Comparison of ENCODE assay signal across 28 mouse cellular contexts in the genomic region with DNA sequence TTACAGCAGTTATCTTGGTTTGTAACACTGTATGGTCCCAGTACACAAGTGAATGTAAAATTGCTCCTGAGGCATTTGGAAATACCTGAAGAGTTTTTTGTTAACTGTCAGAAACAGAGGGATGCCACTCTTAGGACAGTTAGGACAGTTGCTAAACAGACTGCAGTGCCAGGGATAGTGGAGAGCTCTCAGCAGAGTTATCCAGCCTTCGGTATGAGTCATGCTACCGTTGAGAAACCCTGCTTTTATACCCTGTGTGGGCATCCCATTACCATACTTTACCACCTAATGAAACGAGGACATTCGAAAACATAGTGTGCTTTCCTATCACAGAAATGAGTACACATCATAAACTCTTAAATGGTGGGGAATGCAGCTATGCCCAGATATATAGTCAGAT. TPM values are rescaled to one million over a fixed set of nuclear protein-coding genes. Genes with fewer than 3 reads are reported as not detected.
DNase-seq lines count a peak whose midpoint lies in the region; ATAC-seq and TF ChIP-seq lines count a peak whose summit lies in the region.
"Had no signal": no experiment of that assay in that cellular context is flagged by ENCODE, and none has a peak within 500 bp of the region (broad histone marks: within the 10 kb centered on the region; RNA-seq: fewer than 3 reads in every experiment).

No protein-coding gene starts in this region.

- H3K27ac ChIP-seq in heart, postnatal 0 days (ENCODE audit: low read depth): no peak overlapping the region
- H3K27ac ChIP-seq in heart, adult 2 months: no peak overlapping the region
- peak overlapping the region; percentile 42; the same call in 1 of the 2 replicates for H3K27ac ChIP-seq in CH12.LX (ENCODE audit: insufficient read depth, low read depth)
- H3K27ac ChIP-seq: embryonic facial prominence, embryonic 10.5 days; embryonic facial prominence, embryonic 13.5 days; forebrain, embryonic 12.5 days; forebrain, embryonic 15.5 days; gastrocnemius, adult 2 months; heart, embryonic 15.5 days; hindbrain, embryonic 12.5 days; hindbrain, embryonic 15.5 days had no signal

- intact Hi-C loops in heart, adult 2 months (cut with DNase I): no loop called here

- H3K79me2 ChIP-seq in heart, adult 2 months (replicated peaks; ENCODE audit: control insufficient read depth, insufficient read depth, low read length): no peaks in the 10 kb centered on the region
- H3K79me2 ChIP-seq in CH12.LX (replicated peaks; ENCODE audit: control insufficient read depth, extremely low read depth, insufficient read depth, poor library complexity, severe bottlenecking): peaks cover 89% of the 10 kb centered on the region

- TF ChIP-seq RAD21 in CH12.LX (IDR thresholded peaks at IDR 0.05; ENCODE audit: low read depth, low read length): no peak

- peaks cover 11% of the 10 kb centered on the region for H3K4me1 ChIP-seq in heart, postnatal 0 days (ENCODE audit: control insufficient read depth, insufficient read depth)
- H3K4me1 ChIP-seq in heart, adult 2 months (ENCODE audit: control insufficient read depth, insufficient read depth, low read length): peaks cover 5% of the 10 kb centered on the region
- peaks cover 31 to 76% of the 10 kb centered on the region in 2 experiments for H3K4me1 ChIP-seq in CH12.LX (ENCODE audit: control insufficient read depth in 1 of 2, insufficient read depth in 2 of 2)
- H3K4me1 ChIP-seq: embryonic facial prominence, embryonic 10.5 days; forebrain, embryonic 12.5 days; forebrain, embryonic 15.5 days; hindbrain, embryonic 12.5 days; hindbrain, embryonic 15.5 days had no signal

- no peaks in the 10 kb centered on the region for H3K27me3 ChIP-seq in heart, postnatal 0 days (ENCODE audit: control insufficient read depth, insufficient read depth, low read length)
- H3K27me3 ChIP-seq in heart, adult 2 months (ENCODE audit: control insufficient read depth, insufficient read depth, low read length): no peaks in the 10 kb centered on the region
- H3K27me3 ChIP-seq in CH12.LX (replicated peaks): no peaks in the 10 kb centered on the region
- H3K27me3 ChIP-seq: embryonic facial prominence, embryonic 13.5 days; forebrain, embryonic 12.5 days; forebrain, embryonic 15.5 days; heart, embryonic 12.5 days; heart, embryonic 15.5 days; hindbrain, embryonic 12.5 days; hindbrain, embryonic 15.5 days had no signal

- no peak overlapping the region for H3K4me3 ChIP-seq in heart, postnatal 0 days (ENCODE audit: low read depth, low read length)
- no peak overlapping the region for H3K4me3 ChIP-seq in heart, adult 2 months
- no peak overlapping the region for H3K4me3 ChIP-seq in CH12.LX (replicated peaks in 1 of 3; ENCODE audit: low read depth in 2 of 3, low read length in 2 of 3, poor library complexity in 1 of 3)
- H3K4me3 ChIP-seq: embryonic facial prominence, embryonic 10.5 days; embryonic facial prominence, embryonic 13.5 days; erythroblast, embryonic 14.5 days; forebrain, embryonic 12.5 days; forebrain, embryonic 15.5 days; gastrocnemius, adult 2 months; heart, embryonic 12.5 days; heart, embryonic 15.5 days; hindbrain, embryonic 12.5 days; hindbrain, embryonic 15.5 days had no signal

- no peaks in the 10 kb centered on the region for H3K9me3 ChIP-seq in heart, postnatal 0 days (replicated peaks; ENCODE audit: control insufficient read depth, low read length)
- H3K9me3 ChIP-seq in CH12.LX (replicated peaks; ENCODE audit: low read length): no peaks in the 10 kb centered on the region
- H3K9me3 ChIP-seq: embryonic facial prominence, embryonic 10.5 days; forebrain, embryonic 12.5 days; forebrain, embryonic 15.5 days; heart, embryonic 12.5 days; heart, embryonic 15.5 days; hindbrain, embryonic 12.5 days; hindbrain, embryonic 15.5 days had no signal

- 87% methylated on average over 4 of the region's 4 CpGs for WGBS in heart, postnatal 0 days
- 92% methylated on average over 4 of the region's 4 CpGs for WGBS in heart, adult 2 months

- in situ Hi-C loops in CH12.LX (cut with MboI; ENCODE audit: low pct_ligation_motif_present, low pct_unique_long_range_greater_than_20kb, low sequenced_read_pairs): no loop called here

- DNase-seq in heart, postnatal 0 days (ENCODE audit: low spot score): peak; percentile 1
- no peak for DNase-seq in heart, adult 2 months
- DNase-seq in CH12.LX (ENCODE audit: extremely low read depth): no peak
- no peak for DNase-seq in ovary, postnatal 10 days (ENCODE audit: low spot score)
- DNase-seq in adrenal gland, postnatal 14 days: no peak
- DNase-seq: adrenal gland, postnatal 10 days; B cell, adult 2 months; cerebellum, adult 11-12 months; cerebellum, adult 8-10 months; cerebellum, postnatal 10 days; cerebellum, postnatal 36 days; embryo, embryonic 11 days; gastrocnemius, adult 2 months; gastrocnemius, postnatal 14 days; heart, postnatal 14 days; heart, postnatal 4 days; kidney, adult 2 months had no signal

- no peaks in the 10 kb centered on the region for H3K36me3 ChIP-seq in heart, postnatal 0 days (replicated peaks; ENCODE audit: control insufficient read depth, insufficient read depth, low read length)
- H3K36me3 ChIP-seq in heart, adult 2 months (ENCODE audit: control insufficient read depth, insufficient read depth, low read length): no peaks in the 10 kb centered on the region; the same call in 1 of the 2 replicates
- H3K36me3 ChIP-seq in CH12.LX (replicated peaks in 1 of 2; ENCODE audit: control insufficient read depth in 1 of 2, insufficient read depth in 1 of 2, low read length in 1 of 2): peaks cover 31 to 66% of the 10 kb centered on the region in 2 experiments
- H3K36me3 ChIP-seq: embryonic facial prominence, embryonic 10.5 days; embryonic facial prominence, embryonic 13.5 days; forebrain, embryonic 12.5 days; forebrain, embryonic 15.5 days; heart, embryonic 15.5 days; hindbrain, embryonic 12.5 days; hindbrain, embryonic 15.5 days had no signal

- H3K9ac ChIP-seq in heart, postnatal 0 days (replicated peaks; ENCODE audit: low read depth, low read length): no peak overlapping the region
- H3K9ac ChIP-seq in heart, adult 2 months (ENCODE audit: low read depth, low read length): no peak overlapping the region
- no peak overlapping the region for H3K9ac ChIP-seq in CH12.LX (ENCODE audit: insufficient read depth, low read depth)
- H3K9ac ChIP-seq: embryonic facial prominence, embryonic 13.5 days; forebrain, embryonic 12.5 days; forebrain, embryonic 15.5 days; heart, embryonic 12.5 days; heart, embryonic 15.5 days; hindbrain, embryonic 12.5 days; hindbrain, embryonic 15.5 days had no signal

- dilution Hi-C loops in CH12.LX (cut with MboI; ENCODE audit: extremely low pct_ligation_motif_present, extremely low pct_unique_long_range_greater_than_20kb, low sequenced_read_pairs): no loop called here

- no peak for TF ChIP-seq POLR2A in heart, adult 2 months (IDR thresholded peaks at IDR 0.05; ENCODE audit: insufficient read depth, low read depth, low read length)
- TF ChIP-seq POLR2A in CH12.LX (IDR thresholded peaks at IDR 0.05; ENCODE audit: low read depth, low read length): no peak

- TF ChIP-seq EP300 in heart, postnatal 0 days (IDR thresholded peaks at IDR 0.05; ENCODE audit: low read depth): no peak
- no peak for TF ChIP-seq EP300 in heart, adult 2 months (IDR thresholded peaks at IDR 0.05; ENCODE audit: insufficient read depth, low read depth, low read length)
- TF ChIP-seq EP300 in CH12.LX (IDR thresholded peaks at IDR 0.05; ENCODE audit: low read length): no peak

- no peak for TF ChIP-seq CTCF in heart, postnatal 0 days (IDR thresholded peaks at IDR 0.05; ENCODE audit: low read depth)
- no peak for TF ChIP-seq CTCF in heart, adult 2 months (IDR thresholded peaks at IDR 0.05)
- no peak for TF ChIP-seq CTCF in CH12.LX (conservative IDR thresholded peaks at IDR 0.05 in 1 of 2, IDR thresholded peaks at IDR 0.05 in 1 of 2; ENCODE audit: low read depth in 2 of 2, low read length in 2 of 2)

- no peak for ATAC-seq in heart, postnatal 0 days (ENCODE audit: insufficient read depth, low read depth)
- peak; percentile 49 for ATAC-seq in granulocyte monocyte progenitor cell, adult 5-6 weeks (replicated peaks; ENCODE audit: poor library complexity, severe bottlenecking)
- ATAC-seq: forebrain, embryonic 15.5 days; intestine, postnatal 0 days had no signal

- H3K4me2 ChIP-seq in heart, postnatal 0 days (ENCODE audit: low read depth, low read length): no peak overlapping the region
- no peak overlapping the region for H3K4me2 ChIP-seq in CH12.LX (ENCODE audit: insufficient read depth, low read depth, poor library complexity, severe bottlenecking)
- H3K4me2 ChIP-seq: embryonic facial prominence, embryonic 13.5 days; forebrain, embryonic 12.5 days; forebrain, embryonic 15.5 days; heart, embryonic 12.5 days; heart, embryonic 15.5 days; hindbrain, embryonic 12.5 days; hindbrain, embryonic 15.5 days had no signal

TF ChIP-seq in CH12.LX, 34 proteins besides CTCF, POLR2A, EP300 and RAD21:
- no peak for TF ChIP-seq KAT2A (IDR thresholded peaks at IDR 0.05; ENCODE audit: insufficient replicate concordance, low read length)
- no peak for TF ChIP-seq NRF1 (IDR thresholded peaks at IDR 0.05; ENCODE audit: low read depth, low read length)
- no peak for TF ChIP-seq POLR2AphosphoS2 (IDR thresholded peaks at IDR 0.05; ENCODE audit: low read depth, low read length)
- TF ChIP-seq BHLHE40 (IDR thresholded peaks at IDR 0.05; ENCODE audit: low read depth, low read length): no peak
- TF ChIP-seq NELFE (IDR thresholded peaks at IDR 0.05; ENCODE audit: low read depth, low read length): no peak

RNA-seq across cellular contexts. Expression of gene Cdk6, which starts 25.8 kb away (rescaled TPM):
- 43.0 and 55.2 TPM in 2 replicates for total RNA-seq in heart, postnatal 0 days (2014; rRNA removed; ENCODE audit: low replicate concordance)
- polyA plus RNA-seq in heart, postnatal 0 days (2015; fragmentation: Nextera tagmentation; extraction: Ambion mirVana): 17.7 and 19.2 TPM in 2 replicates
- 10 to 100 TPM in 1 of 2 experiments, 1 to 10 TPM in 1; 8.1 to 10.6 TPM for total RNA-seq in heart, adult 2 months (2021)
- polyA plus RNA-seq in heart, adult 2 months (2012; rRNA removed): 4.0 and 5.9 TPM in 2 replicates
- total RNA-seq in CH12.LX (2012; rRNA removed) (141 and 171 TPM in 2 replicates), CH12.LX (2014; rRNA removed) (34.7 and 40.4 TPM in 2 replicates)
- 45.2 and 50.8 TPM in 2 replicates for polyA plus RNA-seq in CH12.LX (2012; ENCODE audit: insufficient read length, low read depth)
- 278 and 308 TPM in 2 replicates for total RNA-seq in granulocyte monocyte progenitor cell, adult 5-6 weeks (2014; fragmentation: Nextera tagmentation)
- 207 and 253 TPM in 2 replicates for total RNA-seq in granulocyte monocyte progenitor cell, adult 5-6 weeks (2017)
- 23.4 and 28.0 TPM in 2 replicates for total RNA-seq in adrenal gland, postnatal 14 days (2021)
